Mouse (Mus musculus) left cerebral cortex, postnatal 4 days (tissue): Measurements from ENCODE around the gene Tbc1d17. TPM values are rescaled to one million over a fixed set of nuclear protein-coding genes. Genes with fewer than 3 reads are reported as not detected.

Experiments used
- DNase-seq: peaks from one replicate; pipeline ENCODE4 v3.0.0-alpha.2; 2022
- intact Hi-C: fragments of 180-260 bp; cut with DNase I; formaldehyde crosslinking; loops from one replicate; pipeline ENCODE4 v1.15.1; 2025
- microRNA-seq: library from miRNA; unstranded; fragments of <30 nt; microRNA quantifications from one replicate; pipeline ENCODE4 v1.2.0, GENCODE M21; 2022
- total RNA-seq, 2 experiments: library from RNA; stranded (reverse); gene quantifications; 2 replicates each; pipeline ENCODE4 v1.2.3; 2021

Tbc1d17 gene
- total RNA-seq, 2 experiments from 2014 or later = 57.1 to 68.3 TPM

- no peak for DNase-seq
- intact Hi-C loops = no loop called here
Measured at GRCm38 (mm10) chr7:44810819-44811557, 37.9 kb downstream of the Tbc1d17 start.

- intact Hi-C loops = no loop called here
- no peak for DNase-seq
Measured at GRCm38 (mm10) chr7:44810365-44810764, 38.5 kb downstream of the Tbc1d17 start.

GRCm38 (mm10) chr7:44809466-44809865 lies 39.4 kb downstream of the Tbc1d17 start:
- intact Hi-C loops = no loop called here
- DNase-seq = no peak

GRCm38 (mm10) chr7:44808927-44809326 lies 40.0 kb downstream of the Tbc1d17 start:
- intact Hi-C loops = no loop called here
- DNase-seq = no peak

GRCm38 (mm10) chr7:44792781-44793180 lies 56.1 kb downstream of the Tbc1d17 start:
- no peak for DNase-seq
- intact Hi-C loops = no loop called here

GRCm38 (mm10) chr7:44790066-44790465 lies 58.8 kb downstream of the Tbc1d17 start:
- DNase-seq = no peak
- intact Hi-C loops = no loop called here

GRCm38 (mm10) chr7:44789531-44789930 lies 59.3 kb downstream of the Tbc1d17 start:
- DNase-seq = no peak
- intact Hi-C loops = no loop called here

Small RNAs within 50 kb of the gene (microRNA-seq; reads per million reads assigned to microRNA genes)
- gene Mir707 = not detected

Other genes with a start within 250 kb of the Tbc1d17 start
- 1 to 10 TPM; 3.0 to 5.7 TPM for gene Myh14, start 178.2 kb downstream of the Tbc1d17 start, total RNA-seq
- not detected for gene Izumo2, start 140.3 kb downstream of the Tbc1d17 start, total RNA-seq
- 10 to 100 TPM; 19.6 to 25.9 TPM for gene Vrk3, start 100.7 kb downstream of the Tbc1d17 start, total RNA-seq
- gene Zfp473, start 98.0 kb downstream of the Tbc1d17 start, total RNA-seq = under 1 TPM; 0.84 to 0.91 TPM
- 10 to 100 TPM; 50.3 to 51.1 TPM for gene Nup62, start 33.0 kb downstream of the Tbc1d17 start, total RNA-seq
- 1 to 10 TPM; 1.0 TPM for gene Il4i1, start 32.7 kb downstream of the Tbc1d17 start, total RNA-seq
- 10 to 100 TPM; 22.6 to 23.5 TPM for gene Atf5, start 32.4 kb downstream of the Tbc1d17 start, total RNA-seq
- gene Akt1s1, start 88 bp downstream of the Tbc1d17 start, total RNA-seq = 10 to 100 TPM; 74.1 to 85.4 TPM
- gene Pnkp, start 8.1 kb upstream of the Tbc1d17 start, total RNA-seq = 10 to 100 TPM; 27.5 to 29.3 TPM
- gene Ptov1, start 20.7 kb upstream of the Tbc1d17 start, total RNA-seq = 100 to 1,000 TPM; 423 to 428 TPM
- 100 to 1,000 TPM; 117 to 122 TPM for gene Med25, start 43.6 kb upstream of the Tbc1d17 start, total RNA-seq
- 10 to 100 TPM; 10.5 to 13.1 TPM for gene Fuz, start 47.0 kb upstream of the Tbc1d17 start, total RNA-seq
- gene Ap2a1, start 80.4 kb upstream of the Tbc1d17 start, total RNA-seq = 100 to 1,000 TPM; 232 to 258 TPM
- not detected for gene Tsks, start 94.1 kb upstream of the Tbc1d17 start, total RNA-seq
- gene Cpt1c, start 125.8 kb upstream of the Tbc1d17 start, total RNA-seq = 10 to 100 TPM; 59.7 to 68.8 TPM
- gene Prmt1, start 137.5 kb upstream of the Tbc1d17 start, total RNA-seq = 100 to 1,000 TPM; 485 to 487 TPM
- gene Irf3, start 148.6 kb upstream of the Tbc1d17 start, total RNA-seq = 10 to 100 TPM; 34.8 to 37.9 TPM
- gene Bcl2l12, start 149.6 kb upstream of the Tbc1d17 start, total RNA-seq = 1 to 10 TPM; 4.4 to 4.7 TPM
- 100 to 1,000 TPM; 154 TPM for gene Scaf1, start 167.3 kb upstream of the Tbc1d17 start, total RNA-seq
- gene Rras, start 168.9 kb upstream of the Tbc1d17 start, total RNA-seq = 1 to 10 TPM; 6.9 to 7.2 TPM
- 10 to 100 TPM; 77.9 to 80.6 TPM for gene Prr12, start 203.8 kb upstream of the Tbc1d17 start, total RNA-seq
- gene Nosip, start 213.3 kb upstream of the Tbc1d17 start, total RNA-seq = 10 to 100 TPM; 44.8 to 47.6 TPM
- 1 to 10 TPM; 6.2 to 7.2 TPM for gene Prrg2, start 213.6 kb upstream of the Tbc1d17 start, total RNA-seq
- 10 to 100 TPM; 13.0 to 16.7 TPM for gene Rcn3, start 243.1 kb upstream of the Tbc1d17 start, total RNA-seq